Mouse (Mus musculus) liver, adult 2 months (tissue): ENCODE data around the gene Gm10645. TPM values are rescaled to one million over a fixed set of nuclear protein-coding genes. Genes with fewer than 3 reads are reported as not detected.
A peak's percentile ranks its signal among the peaks of the same experiment; 100 is the strongest.

Experiments used
- DNase-seq: peaks from one replicate; pipeline ENCODE4 v3.0.0-alpha.2; 2011; ENCODE audit warnings: low read depth, low spot score; ENCODE audit errors: extremely low read depth
- H3K27ac ChIP-seq: fragments of 200-500 bp; replicated peaks from 2 replicates; pipeline ENCODE4 v1.5.1; 2012; ENCODE audit warnings: low read depth, mild to moderate bottlenecking, control low read depth, inconsistent platforms, low read length; ENCODE audit not compliant: insufficient read depth
- H3K27me3 ChIP-seq: fragments of 200-500 bp; 2 replicates; pipeline ENCODE4 v1.6.1; 2012; ENCODE audit warnings: mild to moderate bottlenecking, moderate library complexity, low read length, inconsistent platforms; ENCODE audit not compliant: control insufficient read depth, insufficient read depth
- H3K36me3 ChIP-seq: fragments of 200-500 bp; 2 replicates; pipeline ENCODE4 v1.6.1; 2012; ENCODE audit warnings: low read length, inconsistent platforms; ENCODE audit not compliant: control insufficient read depth, insufficient read depth
- H3K4me1 ChIP-seq: fragments of 200-500 bp; 2 replicates; pipeline ENCODE4 v1.6.1; 2011; ENCODE audit warnings: low read length; ENCODE audit not compliant: control insufficient read depth, insufficient read depth
- H3K4me3 ChIP-seq: fragments of 200-500 bp; 2 replicates; pipeline ENCODE4 v1.5.1; 2011; ENCODE audit warnings: low read depth, mild to moderate bottlenecking, control low read depth, low read length, moderate library complexity; ENCODE audit not compliant: insufficient read depth
- H3K79me2 ChIP-seq: fragments of 200-500 bp; 2 replicates; pipeline ENCODE4 v1.6.1; 2012; ENCODE audit warnings: inconsistent platforms, mild to moderate bottlenecking, low read length, moderate library complexity; ENCODE audit not compliant: control insufficient read depth, insufficient read depth
- H3K9ac ChIP-seq: fragments of 200-500 bp; 2 replicates; pipeline ENCODE4 v1.6.1; 2012; ENCODE audit warnings: low read depth, mild to moderate bottlenecking, control low read depth, inconsistent platforms, low read length
- CTCF ChIP-seq: fragments of 200-500 bp; IDR thresholded peaks from 2 replicates; pipeline ENCODE4 v1.5.1; 2011; ENCODE audit warnings: low read depth, low read length, control low read depth
- POLR2A ChIP-seq: fragments of 200-500 bp; IDR thresholded peaks from 2 replicates; pipeline ENCODE4 v1.6.1; 2011; ENCODE audit warnings: low read length, control low read depth; ENCODE audit not compliant: insufficient read depth; ENCODE audit errors: extremely low read depth
- WGBS: fragments of 180-500 bp; shearing (Covaris S2); methylation state at CpG from one replicate; pipeline ENCODE4 v1.1.7; 2018; 5-methylcytosine and 5-hydroxymethylcytosine counted together
- polyA plus RNA-seq: library from polyadenylated mRNA; depleted of rRNA; stranded (reverse); fragments of >200 nt; gene quantifications from 2 replicates; pipeline ENCODE4 v1.2.3, GENCODE M21; 2012
- total RNA-seq: library from RNA; depleted of rRNA; stranded (reverse); fragments of >200 nt; gene quantifications from 2 replicates; pipeline ENCODE4 v1.2.3, GENCODE M21; 2014

The Gm10645 gene
- total and polyA plus RNA-seq, 2 experiments: 0.13 TPM; not detected in 1

DNA sequence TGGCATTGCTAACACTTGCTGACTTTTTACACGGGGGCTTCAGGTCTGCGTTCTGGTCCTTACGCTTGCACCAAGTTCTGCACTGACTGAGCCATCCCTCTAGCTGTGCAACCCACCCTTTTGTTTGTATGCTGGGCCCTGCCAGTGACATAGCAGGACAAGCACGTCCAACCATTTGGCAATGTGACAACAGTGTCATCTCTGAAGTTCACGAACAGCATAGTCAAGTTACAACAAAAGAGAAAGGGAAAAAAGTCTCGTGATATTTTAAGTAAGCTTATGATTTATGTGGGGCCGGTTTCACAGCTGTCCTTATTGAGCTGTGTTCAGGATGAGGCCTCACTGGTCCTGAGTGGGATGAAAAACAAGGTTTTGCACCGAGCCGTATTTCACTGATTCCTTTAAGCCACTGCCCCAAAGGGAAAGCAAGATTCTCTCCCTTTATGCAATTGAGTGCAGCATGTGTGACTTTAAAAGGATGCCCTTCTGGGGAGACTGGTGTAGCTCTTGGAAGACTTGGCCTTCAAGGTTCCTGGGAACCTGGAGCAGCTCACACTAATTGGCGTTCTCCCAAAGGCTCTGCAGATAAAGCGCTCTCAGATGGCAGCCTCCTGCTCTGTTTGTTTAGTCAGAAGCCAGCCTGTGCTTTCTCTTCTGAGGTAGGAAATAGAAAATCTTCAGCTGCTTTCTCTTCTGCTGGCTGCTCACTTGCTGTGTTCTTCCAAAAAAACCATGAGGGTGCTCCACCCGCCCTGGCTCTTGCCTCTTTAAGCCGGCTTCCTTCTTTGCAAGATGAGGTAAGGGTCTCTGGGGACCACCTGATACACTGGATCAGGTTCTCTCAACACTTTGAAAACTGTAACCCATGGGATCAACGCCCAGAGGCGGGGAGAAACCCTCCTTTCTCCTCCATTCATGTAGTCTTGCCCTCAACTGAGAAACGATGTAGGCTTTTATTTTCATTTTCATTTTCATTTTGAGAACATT, 34.5 kb upstream of the Gm10645 start:
- H3K27ac ChIP-seq: no peak overlapping the region
- no peak overlapping the region for H3K4me3 ChIP-seq
- no peaks in the 10 kb centered on the region for H3K79me2 ChIP-seq
- peak; percentile 7 for DNase-seq
- no peak for TF ChIP-seq CTCF
- TF ChIP-seq POLR2A: no peak
- no peaks in the 10 kb centered on the region for H3K4me1 ChIP-seq
- no peaks in the 10 kb centered on the region for H3K27me3 ChIP-seq
- H3K9ac ChIP-seq: no peak overlapping the region
- no peaks in the 10 kb centered on the region for H3K36me3 ChIP-seq
- WGBS: 42% methylated on average over 16 of the region's 16 CpGs

DNA sequence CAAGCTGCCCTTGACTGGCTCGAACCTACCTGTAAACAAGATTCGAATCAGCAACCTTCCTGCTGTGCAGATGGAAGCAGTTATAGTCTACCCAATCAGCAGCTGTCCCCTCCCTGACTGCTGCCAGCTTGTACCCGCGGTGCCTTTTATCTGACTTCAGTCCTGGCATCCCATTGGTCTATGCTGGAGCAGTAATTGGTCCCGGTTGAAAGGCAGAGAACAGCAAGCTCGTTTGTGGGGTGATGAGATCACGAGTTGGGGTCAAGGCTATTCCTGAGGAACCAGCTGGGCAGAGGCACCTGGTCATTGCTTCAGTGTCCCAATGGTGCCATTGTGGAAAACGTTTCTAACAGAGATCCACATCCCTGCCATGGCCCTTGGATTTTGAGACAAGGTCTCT, 33.7 kb upstream of the Gm10645 start:
- H3K4me3 ChIP-seq: no peak overlapping the region
- 64% methylated on average over 8 of the region's 8 CpGs for WGBS
- H3K79me2 ChIP-seq: no peaks in the 10 kb centered on the region
- H3K9ac ChIP-seq: no peak overlapping the region
- H3K27me3 ChIP-seq: no peaks in the 10 kb centered on the region
- DNase-seq: no peak
- no peak for TF ChIP-seq POLR2A
- no peak overlapping the region for H3K27ac ChIP-seq
- H3K36me3 ChIP-seq: no peaks in the 10 kb centered on the region
- no peaks in the 10 kb centered on the region for H3K4me1 ChIP-seq

DNA sequence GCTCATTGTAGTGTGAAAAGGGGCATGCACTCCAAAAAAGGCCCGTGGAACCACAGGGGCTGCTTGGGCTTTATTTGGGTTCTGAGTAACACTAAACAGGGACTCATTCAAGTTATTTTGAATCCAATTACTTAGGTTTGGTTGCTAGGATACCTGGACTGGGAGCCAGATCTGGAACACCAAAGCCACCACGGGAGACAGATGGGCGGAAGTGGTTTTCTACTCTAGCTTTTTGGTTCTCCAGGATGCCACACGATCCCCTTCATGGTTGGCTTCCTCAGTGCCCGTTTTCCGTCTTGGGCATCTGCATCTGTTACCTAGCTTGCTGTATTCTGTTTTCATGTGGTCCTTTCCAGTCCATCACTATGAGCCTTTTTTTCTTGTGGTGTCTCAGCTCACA, 30.1 kb upstream of the Gm10645 start:
- H3K9ac ChIP-seq: no peak overlapping the region
- 87% methylated on average over 6 of the region's 6 CpGs for WGBS
- H3K27me3 ChIP-seq: no peaks in the 10 kb centered on the region
- no peaks in the 10 kb centered on the region for H3K4me1 ChIP-seq
- TF ChIP-seq CTCF (no peak), POLR2A (no peak)
- H3K79me2 ChIP-seq: no peaks in the 10 kb centered on the region
- H3K27ac ChIP-seq: no peak overlapping the region
- no peak for DNase-seq
- no peak overlapping the region for H3K4me3 ChIP-seq
- no peaks in the 10 kb centered on the region for H3K36me3 ChIP-seq

DNA sequence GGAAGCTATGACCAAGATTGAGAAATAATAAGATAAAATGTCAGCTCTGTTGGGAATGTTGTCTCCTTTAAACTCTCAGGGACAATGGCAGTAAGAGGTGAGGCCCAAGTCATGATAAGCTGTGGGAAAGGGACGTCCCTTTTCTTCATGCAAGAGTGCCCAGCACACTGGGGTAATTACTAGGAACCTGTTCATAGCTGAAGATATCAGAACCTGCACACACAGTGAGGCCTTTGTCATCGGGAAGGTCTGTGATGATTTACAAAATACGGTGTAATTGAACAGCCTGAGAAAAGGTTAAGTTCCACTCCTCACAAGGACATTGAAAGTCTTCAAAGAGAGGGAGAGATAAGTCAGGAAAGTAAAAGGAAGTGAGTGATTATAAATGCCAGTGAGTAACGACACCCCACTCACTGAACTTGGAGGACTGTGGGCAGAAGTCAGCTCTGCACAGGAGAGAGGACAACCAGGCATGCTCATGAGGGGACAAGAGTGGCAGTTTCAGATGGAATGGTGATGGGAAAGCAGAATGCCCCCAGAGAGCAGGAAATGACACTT, 23.6 kb upstream of the Gm10645 start:
- Histone ChIP-seq H3K27ac (no peak overlapping the region), H3K27me3 (no peaks in the 10 kb centered on the region)
- WGBS: 76% methylated on average over 4 of the region's 4 CpGs

DNA sequence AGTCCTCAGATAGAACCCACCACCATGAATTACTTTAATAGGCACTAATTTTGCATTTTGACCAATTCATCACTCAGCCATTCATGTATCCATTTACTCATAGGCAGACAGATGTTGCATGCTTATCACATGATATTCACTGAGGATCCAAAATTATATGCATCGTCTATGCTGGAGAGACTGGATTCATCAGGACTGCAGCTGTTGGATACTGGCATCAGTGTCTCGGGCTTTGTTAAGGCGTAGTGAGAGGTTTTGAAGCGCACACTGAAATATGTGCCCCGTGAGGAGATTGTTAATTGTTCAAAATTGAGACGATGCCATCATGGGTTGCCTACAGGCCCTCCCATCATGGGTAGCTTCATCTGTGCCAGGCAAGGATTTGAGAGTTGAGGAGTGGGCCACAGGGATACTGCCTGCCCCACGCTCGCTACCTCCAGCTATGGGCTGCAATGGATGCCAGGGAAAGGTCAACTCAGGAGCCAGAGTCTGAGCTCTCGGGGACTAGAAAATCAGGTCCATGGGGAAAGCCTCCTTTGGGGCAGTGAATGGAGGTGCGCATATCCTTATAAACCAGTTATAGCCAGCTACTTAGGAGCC, 21.5 kb upstream of the Gm10645 start:
- Histone ChIP-seq H3K36me3 (no peaks in the 10 kb centered on the region), H3K79me2 (no peaks in the 10 kb centered on the region), H3K27ac (no peak overlapping the region), H3K4me1 (no peaks in the 10 kb centered on the region), H3K4me3 (no peak overlapping the region), H3K9ac (no peak overlapping the region), H3K27me3 (no peaks in the 10 kb centered on the region)
- no peak for DNase-seq
- TF ChIP-seq CTCF: no peak
- TF ChIP-seq POLR2A: no peak
- WGBS: 93% methylated on average over 10 of the region's 10 CpGs

More for the DNA sequence above, 23.6 kb upstream of the Gm10645 start:
- Histone ChIP-seq H3K79me2 (no peaks in the 10 kb centered on the region), H3K36me3 (no peaks in the 10 kb centered on the region), H3K4me3 (no peak overlapping the region), H3K9ac (no peak overlapping the region), H3K4me1 (no peaks in the 10 kb centered on the region)
- no peak for DNase-seq
- TF ChIP-seq POLR2A: no peak
- no peak for TF ChIP-seq CTCF
